Mouse (Mus musculus): ENCODE results near the gene Sirt6.

DNA sequence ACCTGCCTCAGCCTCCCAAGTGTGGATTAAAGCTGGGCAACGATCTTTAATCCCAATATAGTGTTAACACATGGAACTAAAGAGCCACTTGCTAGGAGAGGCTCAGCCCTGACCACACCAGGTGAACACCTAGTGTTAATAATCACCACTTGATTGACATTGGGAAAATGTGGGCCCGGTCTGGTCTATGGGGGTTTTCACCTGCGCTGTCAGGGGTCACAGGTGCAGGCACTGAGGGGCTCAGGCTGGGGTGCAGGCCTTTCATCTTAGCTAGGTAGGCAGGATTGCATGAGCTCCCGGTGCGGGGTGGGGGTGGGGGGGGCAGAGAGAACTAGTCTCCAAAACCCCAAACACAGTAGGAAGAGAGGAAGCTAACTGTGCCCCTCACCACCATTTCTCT lies 28.0 kb downstream of the Sirt6 start:
- TF ChIP-seq CTCF (IDR thresholded peaks at IDR 0.05; ENCODE audit: low read depth) (no peak), EP300 (IDR thresholded peaks at IDR 0.05; ENCODE audit: low read depth) (no peak)
